Mouse (Mus musculus): ENCODE measurements around the gene Icmt.
A peak's percentile ranks its signal among the peaks of the same experiment; 100 is the strongest.

Icmt gene

DNA sequence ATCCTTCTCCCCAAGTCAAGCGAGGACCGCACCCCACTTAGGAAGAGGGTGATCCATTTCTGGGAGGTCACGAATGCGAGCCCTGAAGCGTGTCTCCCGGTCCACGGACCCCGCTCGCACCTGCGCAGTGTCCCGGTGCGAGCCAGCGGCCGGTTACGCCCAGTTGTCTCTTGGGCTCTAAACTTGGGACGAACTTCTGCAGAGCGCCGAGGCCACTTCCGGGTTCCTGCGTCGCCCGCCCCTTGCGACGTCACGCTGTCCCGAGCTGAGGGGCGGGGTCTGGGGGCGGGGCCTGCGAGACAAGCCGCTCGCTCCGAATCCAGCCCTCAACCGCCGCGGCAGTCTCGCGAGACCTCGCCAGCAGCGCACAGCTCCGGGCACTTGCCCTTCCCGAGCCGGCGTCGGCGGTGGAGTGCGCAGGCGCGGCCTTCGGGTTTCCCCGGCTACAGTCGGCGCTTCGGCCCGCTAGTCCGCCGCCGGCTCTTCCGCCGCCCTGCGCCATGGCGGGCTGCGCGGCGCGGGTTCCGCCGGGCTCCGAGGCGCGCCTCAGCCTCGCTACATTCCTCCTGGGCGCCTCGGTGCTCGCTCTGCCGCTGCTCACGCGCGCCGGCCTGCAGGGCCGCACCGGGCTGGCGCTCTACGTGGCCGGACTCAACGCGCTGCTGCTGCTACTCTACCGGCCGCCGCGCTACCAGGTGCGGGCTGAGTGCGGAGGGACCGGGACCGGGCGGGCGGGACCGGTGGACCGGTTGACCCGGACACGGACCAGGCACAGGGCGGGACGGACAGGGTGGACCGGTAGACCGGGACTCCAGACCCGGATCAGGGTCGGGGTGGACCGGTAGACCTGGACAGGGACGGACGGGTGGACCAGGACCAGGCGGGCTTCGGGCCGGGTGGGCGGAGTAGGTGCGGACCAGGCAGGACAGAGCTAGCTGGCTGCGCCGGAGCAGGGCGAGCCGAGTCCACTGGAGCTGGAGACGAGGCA is at the start of gene Icmt:
Gene Icmt (plus strand): TSS at position 354 of the 988 bp plus-strand sequence.
- peak; percentile 99 for DNase-seq (ENCODE audit: low read depth in 2 of 2, low spot score in 2 of 2)

DNA sequence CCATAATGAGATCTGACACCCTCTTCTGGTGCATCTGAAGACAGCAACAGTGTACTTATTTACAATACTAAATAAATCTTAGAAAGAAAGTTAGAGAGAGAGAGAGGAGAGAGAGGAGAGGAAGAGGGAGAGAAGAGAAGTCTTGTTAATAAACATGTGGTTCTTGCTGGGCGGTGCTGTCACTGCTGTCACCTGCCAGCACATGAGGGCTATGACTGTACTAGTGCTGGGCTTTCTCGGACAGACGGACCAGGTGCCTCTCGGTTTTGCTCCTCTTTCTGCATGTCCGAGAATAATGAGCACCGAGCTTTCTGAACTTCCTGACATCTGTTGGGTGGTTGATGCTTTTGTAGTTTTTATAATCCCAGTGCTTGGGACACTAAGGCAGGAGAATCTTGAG is 46.4 kb upstream of the Icmt start:
- DNase-seq (ENCODE audit: low read depth in 2 of 2, low spot score in 2 of 2): no peak

DNA sequence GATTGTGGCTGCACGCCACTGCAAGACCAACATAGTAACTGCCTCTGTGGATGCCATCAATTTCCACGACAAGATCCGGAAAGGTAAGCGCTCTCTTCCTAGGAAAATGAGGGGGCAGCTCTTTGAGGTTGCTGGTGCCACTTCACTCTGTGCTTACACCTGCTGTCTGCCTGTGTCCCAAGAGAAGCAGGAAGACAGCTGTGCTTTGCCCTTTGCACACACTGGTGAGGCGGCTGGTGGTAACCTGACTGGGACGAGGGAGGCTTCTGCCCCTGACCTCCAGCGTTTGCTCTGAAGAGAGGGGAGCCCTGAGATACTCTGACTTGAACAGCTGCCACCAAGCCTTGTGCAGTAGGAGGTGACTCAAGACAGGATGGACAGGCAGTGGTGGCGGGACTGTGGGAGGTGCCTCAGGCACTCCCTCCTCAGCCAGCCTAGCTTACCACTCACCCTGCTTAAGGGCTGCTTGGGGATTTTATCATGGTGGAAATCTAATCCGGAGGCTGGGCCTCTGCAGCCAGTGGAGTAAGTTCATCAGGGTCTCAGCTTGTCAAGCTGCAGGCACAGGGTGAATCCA is 43.8 kb upstream of the Icmt start:
- no peak for DNase-seq (ENCODE audit: low read depth in 2 of 2, low spot score in 2 of 2)

DNA sequence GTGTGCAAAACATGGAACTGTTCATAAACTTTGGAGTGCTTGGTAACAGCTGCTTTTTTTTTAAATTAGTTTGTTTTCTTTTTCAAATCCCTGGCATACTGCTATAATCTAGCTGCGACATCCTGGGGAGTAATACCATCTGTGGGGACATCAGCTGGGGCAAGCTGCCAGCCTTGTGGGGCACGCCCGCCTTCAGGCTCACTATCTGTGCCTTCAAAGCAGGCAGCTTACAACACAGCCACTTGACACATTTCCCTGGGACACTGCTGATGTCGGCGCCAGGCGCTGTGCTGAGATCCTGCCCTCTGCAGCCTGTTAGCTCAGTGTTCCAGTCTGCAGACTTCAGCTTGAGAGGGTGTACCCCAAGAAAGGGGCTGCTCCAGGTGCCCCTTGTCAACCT is 40.0 kb upstream of the Icmt start:
- DNase-seq (ENCODE audit: low read depth in 2 of 2, low spot score in 2 of 2): no peak

DNA sequence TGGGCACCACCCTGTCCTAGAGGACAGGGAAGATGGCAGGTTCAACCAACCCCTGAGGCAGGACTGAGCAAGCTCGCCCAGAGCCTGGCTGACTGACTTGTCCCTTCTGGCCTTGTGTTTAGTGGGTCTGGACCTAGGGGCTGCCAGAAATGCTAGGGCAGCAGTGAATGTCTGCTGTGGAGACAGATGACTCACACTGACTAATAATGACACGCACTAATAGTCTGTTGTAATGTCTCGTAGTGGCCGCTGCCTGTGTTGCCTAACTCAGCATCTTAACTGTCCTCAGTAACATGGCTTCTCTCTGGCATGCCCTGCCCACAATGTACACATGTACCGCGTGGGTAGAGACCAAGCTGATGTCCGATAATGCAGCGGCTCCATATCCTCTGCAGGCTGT is 36.6 kb upstream of the Icmt start:
- no peak for DNase-seq (ENCODE audit: low read depth in 2 of 2, low spot score in 2 of 2)

DNA sequence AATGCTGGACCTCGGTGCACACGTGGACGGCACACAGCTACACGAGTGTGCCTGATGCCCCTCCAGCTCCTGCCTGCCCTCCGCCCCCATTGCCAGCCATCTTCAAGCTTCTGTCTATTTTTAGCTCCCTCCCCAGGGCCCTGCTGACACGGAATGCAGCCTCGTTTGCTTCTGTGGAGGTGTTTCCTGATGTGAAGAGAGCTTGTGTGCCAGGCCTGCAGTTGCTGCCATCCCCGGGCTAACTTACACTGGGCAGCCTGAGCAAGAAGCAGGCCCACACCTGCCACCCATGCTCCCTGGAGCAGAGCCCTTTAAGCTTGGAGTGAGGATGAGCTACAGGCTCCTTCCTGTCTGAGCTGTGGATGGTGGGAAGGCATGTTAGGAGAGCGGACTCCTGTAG is 34.8 kb upstream of the Icmt start:
- no peak for DNase-seq (ENCODE audit: low read depth in 2 of 2, low spot score in 2 of 2)

DNA sequence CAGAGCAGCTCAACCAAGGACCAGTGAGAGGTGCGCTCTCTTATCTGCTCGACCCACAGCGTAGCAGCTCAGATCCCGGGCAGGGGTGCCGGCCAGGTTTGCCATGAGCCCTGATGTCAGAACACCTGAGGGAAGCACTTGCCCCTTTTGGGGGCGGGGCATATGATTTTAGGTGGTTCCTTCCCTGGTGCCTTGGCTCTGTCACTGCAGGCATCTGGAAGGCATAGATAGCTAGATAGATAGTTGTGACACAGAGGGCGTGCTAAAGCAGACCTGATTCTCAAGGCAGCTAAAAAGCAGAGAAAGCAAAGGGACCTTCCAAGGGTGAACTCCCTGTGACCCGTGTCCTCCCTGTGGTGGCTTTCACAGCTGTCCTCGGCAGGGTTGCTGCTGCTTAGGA is 33.9 kb upstream of the Icmt start:
- no peak for DNase-seq (ENCODE audit: low read depth in 2 of 2, low spot score in 2 of 2)

DNA sequence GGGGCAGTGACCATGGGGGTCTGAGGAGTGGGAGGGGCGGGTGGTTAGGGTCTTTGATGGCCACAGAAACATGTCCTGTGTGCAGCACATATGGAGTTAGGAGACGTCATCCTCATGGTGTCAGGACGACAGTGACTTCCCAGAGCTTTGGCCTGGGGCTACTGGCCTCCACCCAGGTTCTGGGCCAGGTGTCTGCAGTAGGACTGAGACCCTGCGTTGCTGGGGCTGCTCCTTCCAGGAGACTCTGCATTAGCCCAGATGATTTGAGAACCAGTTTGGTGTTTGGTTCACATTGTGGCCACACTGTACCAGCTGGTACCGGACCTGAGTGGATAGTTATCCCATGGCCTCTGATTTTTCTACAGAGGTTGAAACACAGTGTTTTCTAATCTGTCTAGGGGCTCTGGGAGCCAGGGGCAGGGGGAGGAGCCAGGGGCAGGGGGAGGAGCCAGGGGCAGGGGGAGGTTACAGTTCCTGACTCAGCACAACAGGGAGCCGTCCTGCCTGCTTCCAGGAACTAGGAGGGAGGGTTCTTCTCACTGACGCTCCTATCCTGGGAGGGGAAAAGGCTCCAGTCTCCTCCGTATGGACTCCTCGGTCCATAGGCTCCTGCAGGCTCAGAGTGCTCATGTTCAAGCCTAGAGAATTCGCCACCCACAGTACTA is 33.4 kb upstream of the Icmt start:
- DNase-seq (ENCODE audit: low read depth in 2 of 2, low spot score in 2 of 2): no peak

DNA sequence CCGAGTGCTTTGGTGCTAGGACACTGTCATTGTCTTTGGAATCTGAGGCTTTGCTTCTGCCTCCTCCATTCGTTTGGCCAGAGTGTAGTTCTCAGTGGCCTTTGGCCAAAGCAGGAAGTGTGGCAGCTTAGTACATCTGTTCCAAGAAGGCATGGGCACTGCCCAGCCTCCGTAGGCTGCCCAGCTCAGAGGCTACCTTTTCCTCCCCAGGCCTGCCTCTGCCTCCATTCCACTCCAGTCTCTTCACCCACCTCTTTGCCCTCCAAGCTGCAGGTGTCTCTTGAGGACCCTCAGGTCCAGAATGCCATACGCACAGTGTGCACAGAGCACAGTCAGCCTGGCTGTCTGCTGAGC is 32.9 kb upstream of the Icmt start:
- DNase-seq (ENCODE audit: low read depth in 2 of 2, low spot score in 2 of 2): no peak

DNA sequence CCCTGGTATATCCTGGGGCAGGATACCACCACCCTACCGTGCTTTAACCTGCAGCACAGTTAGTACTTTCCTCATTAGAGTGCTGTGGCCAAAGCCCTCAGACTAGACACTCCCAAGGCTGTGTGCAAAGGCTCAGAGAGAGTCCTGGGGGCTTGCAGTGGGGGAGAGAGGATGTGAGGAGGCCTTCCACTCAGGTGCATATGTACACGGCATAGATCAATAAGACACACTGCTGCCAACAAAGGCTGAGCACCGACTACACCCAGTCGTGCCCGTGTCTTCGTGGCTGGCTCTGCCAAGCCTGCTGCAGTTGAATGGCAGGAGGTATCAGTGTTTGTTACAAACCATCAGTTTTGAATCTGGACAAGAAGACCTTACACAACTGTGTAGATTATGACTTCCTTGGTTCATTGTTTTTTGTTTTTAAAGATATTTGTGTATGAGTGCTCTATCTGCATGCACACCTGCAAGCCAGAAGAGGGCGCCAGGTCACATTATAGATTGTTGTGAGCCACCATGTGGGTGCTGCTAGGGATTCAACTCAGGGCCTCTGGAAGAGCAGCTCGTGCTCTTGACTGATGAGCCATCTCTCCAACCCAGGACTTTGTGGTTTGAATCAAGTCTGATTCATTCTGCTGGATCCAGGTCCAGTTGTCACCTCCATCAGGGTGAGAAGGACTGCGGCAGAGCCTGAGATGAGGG is 32.0 kb upstream of the Icmt start:
- no peak for DNase-seq (ENCODE audit: low read depth in 2 of 2, low spot score in 2 of 2)

DNA sequence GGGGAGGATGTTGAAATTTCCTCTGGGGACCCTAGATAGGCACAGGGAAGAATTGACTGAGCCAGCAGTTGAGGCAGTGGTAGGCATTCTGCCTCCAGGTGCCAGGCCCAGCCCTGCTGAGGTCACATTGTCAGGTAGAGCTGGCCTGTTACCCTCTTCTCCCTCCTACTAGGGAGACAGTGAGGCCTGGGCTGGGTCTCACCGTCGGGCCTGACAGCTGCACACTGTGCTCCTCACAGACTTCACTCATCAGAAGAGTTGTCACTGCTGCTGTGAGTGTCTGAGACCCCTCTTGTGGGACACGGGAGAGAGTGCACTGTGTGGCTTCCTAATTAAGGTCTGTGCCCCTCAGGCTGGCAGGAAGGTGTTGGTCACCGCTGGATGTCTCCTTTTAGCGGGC is 31.2 kb upstream of the Icmt start:
- no peak for DNase-seq (ENCODE audit: low read depth in 2 of 2, low spot score in 2 of 2)

DNA sequence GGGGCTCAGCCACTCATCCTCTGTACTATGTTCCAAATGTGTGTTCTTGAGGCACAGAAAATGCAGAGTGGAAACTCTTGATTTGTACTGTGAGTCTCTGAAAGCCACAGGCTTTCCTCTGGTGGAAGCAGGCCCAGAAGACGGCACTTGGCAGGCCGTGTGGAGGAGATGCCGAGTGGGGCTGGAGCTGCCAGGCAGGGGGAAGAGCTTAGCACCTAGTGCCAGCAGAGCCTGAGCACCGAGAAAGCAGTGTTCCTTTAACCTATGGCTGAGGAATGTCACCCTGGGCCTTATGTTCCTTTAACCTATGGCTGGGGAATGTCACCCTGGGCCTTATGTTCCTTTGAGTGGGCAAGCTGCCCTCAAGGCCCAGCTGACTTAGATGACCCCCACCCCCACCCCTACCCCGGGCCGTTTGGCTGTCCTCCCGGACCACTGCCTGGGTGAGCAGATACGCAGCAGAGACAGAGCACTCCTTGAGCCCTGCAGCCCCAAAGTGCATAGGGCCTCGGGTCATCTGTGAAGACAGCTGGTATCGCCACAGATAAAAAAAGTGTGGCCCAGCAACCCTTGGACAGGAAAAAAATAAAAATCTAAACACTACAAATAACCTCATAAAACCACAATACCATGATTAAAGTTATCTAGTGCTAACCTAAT is 30.7 kb upstream of the Icmt start:
- no peak for DNase-seq (ENCODE audit: low read depth in 2 of 2, low spot score in 2 of 2)

DNA sequence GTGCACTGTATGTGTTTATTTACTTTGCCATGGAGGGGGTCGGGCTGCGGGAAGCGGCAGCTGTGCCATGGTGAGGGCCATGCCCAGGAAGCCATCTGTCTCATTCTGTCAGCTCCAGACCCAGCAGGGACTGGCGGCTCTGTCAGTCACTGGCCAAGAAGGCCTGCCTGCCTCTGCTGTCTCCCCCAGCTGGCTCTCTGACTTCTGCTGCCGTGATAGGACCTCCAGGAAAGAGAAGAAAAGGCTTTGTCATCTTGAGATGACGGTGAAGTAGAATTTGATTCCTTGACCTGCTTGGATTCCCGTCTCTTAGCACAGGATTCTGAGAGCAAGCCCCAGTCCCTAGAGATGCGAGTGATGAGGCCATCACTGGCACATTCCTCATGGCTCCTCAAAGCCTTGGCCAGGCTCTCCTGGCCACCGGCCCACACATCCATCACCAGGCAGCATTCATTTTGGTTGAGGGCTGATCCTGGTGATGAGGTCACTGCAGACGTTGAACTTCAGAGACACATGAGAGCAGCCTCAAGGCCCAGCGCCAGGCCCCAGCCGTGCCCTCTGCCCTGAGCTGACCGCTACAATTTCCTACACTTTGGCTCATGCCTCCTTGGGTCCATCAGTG is 29.2 kb upstream of the Icmt start:
- DNase-seq (ENCODE audit: low read depth in 2 of 2, low spot score in 2 of 2): no peak

DNA sequence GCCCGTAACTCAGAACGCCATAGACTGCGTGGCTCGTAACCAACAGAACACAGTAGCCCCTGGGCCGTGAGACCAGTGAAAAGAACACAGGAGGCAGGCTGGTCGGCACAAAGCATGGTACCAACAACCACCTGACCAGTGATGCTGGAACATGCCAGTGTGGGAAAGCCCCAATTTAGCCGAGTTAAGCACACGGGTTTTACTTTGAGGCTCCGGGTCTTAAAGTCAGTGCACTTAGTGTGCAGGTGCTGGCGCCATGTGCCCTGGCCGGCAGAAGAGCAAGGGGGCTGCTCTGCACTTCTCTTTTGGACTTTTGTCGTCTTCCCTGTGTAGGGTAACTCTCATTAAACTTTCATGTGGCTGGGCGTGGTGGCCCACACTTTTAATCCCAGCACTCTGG is 27.1 kb upstream of the Icmt start:
- DNase-seq (ENCODE audit: low read depth in 2 of 2, low spot score in 2 of 2): no peak

DNA sequence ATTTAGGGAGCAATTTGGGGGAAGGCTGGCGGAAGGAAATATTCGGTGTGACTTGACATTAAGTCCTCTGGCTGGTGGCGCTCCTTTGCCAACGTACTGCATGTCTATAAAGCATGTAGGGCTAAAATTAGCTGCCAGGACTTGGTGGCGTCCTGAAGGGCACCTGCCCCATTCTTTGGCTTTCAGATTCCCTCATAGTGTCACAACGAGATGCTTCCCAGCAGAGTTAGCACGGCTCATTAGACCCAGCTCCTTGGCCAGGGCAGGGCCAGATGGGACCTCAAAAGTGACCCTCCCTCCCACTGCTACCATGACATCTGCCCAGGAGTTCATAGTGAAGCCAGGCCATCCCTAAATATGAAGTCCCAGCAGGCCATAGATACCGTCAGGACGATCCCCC is 26.4 kb upstream of the Icmt start:
- DNase-seq (ENCODE audit: low read depth in 2 of 2, low spot score in 2 of 2): no peak

DNA sequence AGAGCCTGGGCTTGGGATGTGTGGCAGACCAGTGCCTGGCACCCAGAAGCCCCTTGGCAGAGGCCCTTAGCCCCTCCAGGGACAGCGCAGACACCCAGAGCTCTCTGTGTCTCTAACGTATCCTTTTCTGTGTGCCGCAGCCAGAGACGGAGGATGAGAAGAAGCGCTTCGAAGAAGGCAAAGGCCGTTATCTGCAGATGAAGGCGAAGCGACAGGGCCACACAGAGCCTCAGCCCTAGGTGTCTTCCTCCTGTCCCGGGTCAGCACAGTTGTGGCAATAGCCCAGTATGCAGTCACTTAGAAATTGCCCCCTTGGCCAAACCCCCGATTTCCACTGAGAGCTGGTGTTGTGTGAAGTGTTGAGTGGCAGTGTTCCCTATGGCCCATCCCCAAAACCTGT is 25.7 kb upstream of the Icmt start:
- DNase-seq (ENCODE audit: low read depth in 2 of 2, low spot score in 2 of 2): no peak

DNA sequence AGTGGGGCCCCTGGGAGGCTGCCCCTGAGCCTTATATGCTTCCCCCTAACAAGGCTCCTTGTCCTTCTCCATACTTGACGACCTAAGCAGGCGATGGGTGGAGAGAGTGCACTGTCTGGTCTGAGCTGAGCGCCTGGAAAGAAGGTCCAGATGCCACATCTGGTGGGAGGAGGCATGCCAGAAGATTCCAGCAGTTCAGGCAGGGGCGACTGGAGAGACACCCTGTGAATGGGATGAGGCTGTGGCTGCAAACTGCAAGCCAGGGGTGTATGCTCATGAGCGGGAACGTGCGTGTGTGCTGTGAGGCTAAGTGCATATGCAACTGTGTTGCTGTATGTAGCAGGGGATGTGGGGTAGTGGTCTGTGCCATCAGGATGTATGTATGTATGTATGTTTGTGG is 25.0 kb upstream of the Icmt start:
- DNase-seq (ENCODE audit: low read depth in 2 of 2, low spot score in 2 of 2): no peak

DNA sequence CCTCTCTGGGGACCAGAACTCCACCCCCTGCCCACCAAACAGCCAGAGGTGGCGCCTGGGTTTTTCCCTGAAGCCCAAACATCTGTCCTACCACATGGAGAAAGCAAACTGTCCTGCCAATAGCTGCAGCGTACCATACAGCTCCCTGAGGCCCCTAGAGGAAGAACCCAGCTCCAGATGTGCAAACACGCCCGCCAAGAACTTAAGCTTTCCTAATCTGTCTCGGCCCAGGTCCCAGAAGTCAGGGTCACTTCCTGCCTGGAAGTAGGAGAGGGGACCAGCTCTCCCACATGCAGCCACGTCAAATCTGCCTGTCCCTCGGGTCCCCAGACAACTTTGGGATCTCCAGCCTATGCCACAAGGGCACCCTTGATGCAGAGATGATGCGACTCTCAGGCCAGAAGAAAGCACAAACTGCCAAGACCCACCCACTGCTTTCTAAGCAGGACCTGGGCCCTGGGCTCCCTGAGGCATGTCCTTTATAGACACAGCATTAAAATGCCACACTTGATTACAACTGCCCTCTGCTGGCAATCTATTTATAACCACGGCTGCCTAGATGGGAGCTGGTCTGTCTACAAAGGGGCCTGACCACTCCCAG is 24.5 kb upstream of the Icmt start:
- no peak for DNase-seq (ENCODE audit: low read depth in 2 of 2, low spot score in 2 of 2)

DNA sequence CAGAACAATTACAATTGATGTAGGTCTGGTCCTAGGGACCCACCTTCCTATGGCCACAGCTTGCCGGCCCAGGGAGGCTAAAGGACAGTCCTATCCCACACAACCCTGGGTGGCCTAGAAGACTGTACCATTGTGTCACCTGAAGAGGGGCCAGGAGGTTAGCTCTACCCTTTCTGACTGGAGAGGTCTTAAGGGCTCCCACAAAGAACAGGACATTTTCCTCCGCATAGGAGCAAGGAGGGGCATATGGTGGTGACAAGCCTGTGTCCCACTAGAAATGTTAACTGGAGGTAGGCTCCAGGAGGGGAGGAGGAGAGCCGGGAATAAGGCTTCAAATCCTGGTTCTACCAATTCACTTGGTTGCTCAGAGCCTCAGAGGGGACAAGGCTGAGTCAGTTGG is 23.8 kb upstream of the Icmt start:
- DNase-seq (ENCODE audit: low read depth in 2 of 2, low spot score in 2 of 2): no peak

DNA sequence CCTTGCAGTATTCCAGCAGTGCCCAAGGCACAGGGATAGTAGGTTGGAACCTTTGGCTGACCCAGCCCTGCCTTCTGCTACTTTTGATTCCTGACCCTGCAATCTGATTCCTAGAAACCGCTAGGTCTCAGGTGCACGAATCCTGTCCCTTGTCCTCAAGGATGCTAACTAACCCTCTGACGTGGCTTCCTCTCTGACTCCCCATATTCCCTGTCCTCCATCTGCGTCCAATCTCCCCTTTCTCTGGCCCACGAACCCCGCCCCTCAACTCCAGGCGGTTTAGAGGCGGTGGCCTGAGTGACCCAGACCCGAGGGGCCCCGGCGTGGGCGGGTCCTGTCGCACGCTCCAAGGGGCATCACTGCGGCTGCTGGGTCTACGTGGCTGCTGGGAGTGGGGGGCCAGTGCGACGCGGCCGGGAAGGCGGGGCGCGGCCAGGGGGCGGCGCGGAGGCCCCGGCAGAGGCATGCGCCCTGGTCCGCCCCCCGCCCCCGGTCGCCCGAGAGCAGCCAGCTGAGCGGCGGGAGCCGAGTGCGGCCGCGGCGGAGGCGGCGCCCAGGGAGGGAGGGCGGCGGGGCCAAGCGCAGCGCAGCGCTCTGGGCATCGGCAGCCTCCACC is 23.3 kb upstream of the Icmt start, which contains the start of gene Gpr153:
Gene Gpr153 (plus strand): TSS at position 612 of the 616 bp plus-strand sequence.
- no peak for DNase-seq (ENCODE audit: low read depth in 2 of 2, low spot score in 2 of 2)

Data from CD8-positive naive resting alpha-beta T cell, adult 2 months (primary cell).